Mouse (Mus musculus): ENCODE measurements around the gene Zc3h15.

- TF ChIP-seq CTCF (IDR thresholded peaks at IDR 0.05; ENCODE audit: control insufficient read depth, insufficient read depth, insufficient replicate concordance, low read depth, low read length) (no peak), POLR2A (IDR thresholded peaks at IDR 0.05; ENCODE audit: control insufficient read depth, low read depth, low read length) (no peak)
These were observed 27.6 kb downstream of the Zc3h15 start for GRCm38 (mm10) chr2:83671843-83672242.

Measured in testis, adult 2 months (tissue).